Mouse (Mus musculus): ENCODE results near the gene Calm5. TPM values are rescaled to one million over a fixed set of nuclear protein-coding genes. Genes with fewer than 3 reads are reported as not detected.
"Not testable (repeated sequence)": the region's sequence is repeated elsewhere in the genome, so short reads cannot be mapped to it uniquely, and the experiment has no call there.

The Calm5 gene
- polyA plus RNA-seq (2017; shearing (Covaris generic)): not detected

DNA sequence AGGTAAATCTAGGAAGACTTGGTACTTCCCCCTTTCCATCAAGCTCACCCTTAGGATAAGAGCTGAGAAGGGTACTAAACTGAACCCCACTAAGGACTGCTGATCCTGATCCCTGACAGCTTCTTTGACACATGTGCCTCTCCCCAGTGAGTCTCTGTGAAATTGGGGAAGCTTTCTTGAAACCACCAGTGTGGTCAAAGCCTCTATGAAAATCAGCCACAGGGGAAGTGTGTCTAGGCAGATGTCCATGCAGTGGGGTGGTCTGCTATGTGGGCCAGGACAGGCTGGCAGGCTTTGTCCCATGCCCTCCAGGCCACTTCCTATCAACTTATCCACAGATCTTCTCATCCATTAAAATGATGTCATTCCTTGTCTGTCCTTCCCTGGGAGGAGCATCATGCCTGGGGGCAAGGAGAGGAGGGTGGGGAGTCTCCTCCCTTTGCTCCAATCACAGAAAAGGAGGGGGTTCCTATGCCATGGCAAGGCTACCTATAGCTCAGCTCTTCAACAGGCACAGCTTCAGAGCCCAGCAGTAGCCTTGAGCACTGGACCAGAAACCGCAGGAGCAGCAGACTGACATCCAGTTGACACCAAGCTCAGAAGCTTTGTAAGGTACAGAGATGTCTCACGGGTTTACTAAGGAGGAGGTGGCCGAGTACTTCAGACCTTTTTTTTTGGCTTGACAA, at the start of gene Calm5:
Calm5 (plus strand) TSS at position 526 of the 686 bp plus-strand sequence.
- ATAC-seq: not testable (repeated sequence)

DNA sequence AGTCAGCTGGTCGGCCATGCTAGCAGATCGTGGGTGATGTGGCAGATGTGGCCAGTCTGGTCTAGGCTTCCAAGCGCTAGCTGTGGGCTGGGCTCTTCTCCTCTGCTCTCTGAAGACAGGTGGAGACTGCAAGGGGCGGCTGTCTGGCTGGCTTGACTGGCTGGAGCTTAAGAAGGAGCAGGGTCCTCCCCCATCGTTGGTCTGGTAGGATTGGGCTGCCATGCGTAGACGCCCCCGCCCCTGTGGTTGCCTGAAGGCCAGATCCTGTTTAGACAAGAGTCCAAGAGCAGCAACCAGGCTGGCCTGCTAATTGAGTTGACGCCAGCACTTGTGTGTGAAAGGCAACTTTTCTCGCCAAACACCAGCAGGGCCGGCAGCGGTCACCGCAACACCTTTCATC, 49.8 kb upstream of the Calm5 start, which contains the start of gene Calml3:
Calml3 (minus strand) TSS at position 131 of the 400 bp plus-strand sequence.
- ATAC-seq: no peak

DNA sequence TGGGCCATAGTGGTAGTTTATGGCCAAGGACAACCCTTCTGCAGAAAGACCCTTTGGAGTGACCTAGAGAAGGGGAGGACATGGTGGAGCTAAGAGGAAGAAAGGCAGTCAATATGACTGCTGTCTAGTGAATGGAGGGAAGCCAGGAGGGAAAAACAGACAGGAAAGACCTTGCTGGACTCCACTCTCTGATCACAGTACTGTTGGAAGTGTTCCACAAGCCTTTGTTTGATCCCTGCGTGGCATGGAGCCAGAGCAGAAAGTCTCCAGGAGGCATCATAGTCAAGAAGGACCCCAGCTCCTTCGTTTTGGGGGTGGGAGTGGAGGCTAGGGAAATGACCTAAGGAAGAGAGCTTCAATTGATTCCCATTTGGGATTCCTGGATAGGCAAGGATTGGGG, 48.8 kb upstream of the Calm5 start:
- ATAC-seq: no peak

DNA sequence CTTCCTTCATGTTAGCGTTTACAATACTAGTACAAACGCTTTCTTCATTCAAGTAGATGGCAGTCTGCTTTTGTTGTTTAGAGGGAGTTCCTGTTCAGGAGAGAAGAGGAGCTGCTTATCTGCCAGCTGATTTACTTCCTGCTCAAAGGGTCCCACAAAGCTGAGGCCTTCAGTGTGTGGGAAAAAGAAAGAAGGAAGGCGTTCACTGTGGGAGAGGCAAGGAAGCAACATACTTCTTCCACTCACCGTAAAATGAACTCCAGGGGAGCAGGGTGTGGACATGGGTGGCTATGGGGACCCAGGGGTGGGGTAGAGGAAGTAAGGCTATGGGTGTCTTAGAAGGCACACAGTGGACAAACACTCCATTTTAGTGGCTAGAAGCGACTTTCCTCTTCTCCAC, 48.3 kb upstream of the Calm5 start:
- no peak for ATAC-seq

DNA sequence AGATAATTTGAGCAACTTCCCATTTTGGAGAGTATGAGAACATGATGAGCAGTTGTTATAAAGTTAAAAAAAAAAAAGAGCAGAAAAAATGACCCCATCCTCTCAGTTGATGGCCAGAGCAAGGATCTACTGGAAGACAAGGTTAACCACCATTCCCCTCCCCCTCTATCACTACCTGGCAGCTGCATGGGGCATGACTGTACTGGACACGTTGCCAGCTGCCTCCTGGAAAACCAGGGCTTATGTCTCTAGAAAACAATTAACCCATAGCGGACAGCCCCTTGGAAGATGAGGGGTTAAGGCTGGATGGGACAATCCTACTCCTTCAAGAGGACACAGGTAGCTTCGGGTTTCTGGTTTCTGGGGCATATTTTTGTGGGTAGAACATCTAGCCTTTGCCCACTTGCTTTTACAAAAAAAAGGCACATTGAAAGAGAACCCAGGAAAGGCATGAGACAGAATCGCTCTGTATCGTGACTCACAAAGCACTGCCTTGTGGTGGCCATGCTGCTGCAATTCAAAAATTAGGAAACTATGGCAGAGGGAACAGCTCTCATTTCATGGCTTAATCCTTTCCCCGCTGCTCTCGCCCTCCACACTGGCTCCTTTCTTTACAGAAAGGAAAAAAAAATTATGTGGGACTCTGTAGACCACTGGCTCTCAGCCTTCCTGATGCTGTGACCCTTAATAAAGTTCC, 46.7 kb upstream of the Calm5 start:
- no peak for ATAC-seq

DNA sequence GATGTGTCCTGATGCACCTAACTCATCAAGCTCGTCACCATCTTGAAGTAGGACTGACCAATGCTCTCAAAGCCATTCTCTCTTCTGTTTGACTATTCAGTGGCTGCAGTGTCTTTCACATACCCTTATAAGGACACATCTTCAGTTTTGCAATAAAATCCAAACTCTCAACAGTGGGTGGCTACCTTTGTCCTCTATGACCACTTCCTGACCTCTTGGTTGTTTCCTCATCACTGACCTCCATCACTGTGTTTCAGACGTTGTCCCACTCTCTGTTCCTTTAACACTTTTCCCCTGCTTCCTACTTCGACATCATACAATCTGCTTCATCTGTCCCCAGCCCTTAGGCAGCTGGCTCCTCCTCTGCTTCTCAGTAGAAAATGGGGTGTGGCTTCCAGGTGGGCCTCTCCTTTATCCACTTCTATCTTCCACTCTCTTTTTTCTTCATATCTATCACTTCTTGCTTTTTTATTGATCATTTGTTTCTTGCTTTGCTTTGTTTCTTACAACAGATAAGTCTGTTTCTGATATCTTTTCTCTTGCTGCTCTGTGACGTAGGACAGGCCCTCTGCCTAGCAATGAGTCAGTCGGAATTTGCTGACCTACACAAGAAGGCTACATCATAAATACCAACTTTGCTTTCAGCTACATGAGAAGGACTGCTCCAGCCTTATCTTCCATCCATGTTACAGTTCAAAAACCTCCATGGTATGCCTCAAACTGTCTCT, 35.8 kb upstream of the Calm5 start:
- no peak for ATAC-seq

DNA sequence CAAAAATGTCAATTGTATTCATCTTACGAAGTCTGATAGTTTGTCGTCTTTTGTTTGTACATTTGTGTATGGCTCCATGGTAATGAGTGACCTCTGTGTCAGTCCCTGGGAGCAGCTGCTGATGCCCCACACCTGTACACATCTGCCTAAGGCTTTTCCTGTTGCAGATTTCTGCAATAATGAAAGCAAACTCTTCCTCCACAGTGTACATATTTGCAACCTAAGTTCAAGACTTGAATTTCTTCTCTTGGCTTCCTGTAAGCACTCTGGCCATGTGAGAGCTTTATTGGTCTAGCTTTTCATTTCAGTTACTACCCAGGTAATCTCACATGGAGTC, 35.3 kb upstream of the Calm5 start:
- ATAC-seq: no peak

DNA sequence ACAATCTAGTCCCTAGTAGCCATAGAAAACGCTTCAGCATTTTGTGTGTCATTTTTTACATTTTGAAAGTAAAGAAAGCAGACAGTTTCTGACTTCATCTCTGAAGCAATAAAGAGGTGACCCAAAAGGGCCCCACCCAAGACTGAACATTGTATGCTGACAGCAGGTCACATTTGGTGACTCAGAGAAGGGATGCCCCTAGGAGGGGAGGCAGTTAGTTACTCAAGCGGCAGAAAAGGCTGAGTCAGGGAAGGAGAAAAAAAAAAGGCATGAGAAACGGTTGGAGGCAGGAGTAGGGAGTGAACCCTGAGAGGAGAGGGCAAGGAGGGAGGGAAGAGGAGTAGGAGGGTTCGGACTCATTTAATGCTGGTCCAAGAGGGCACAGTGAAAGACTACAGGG, 31.9 kb upstream of the Calm5 start:
- no peak for ATAC-seq

DNA sequence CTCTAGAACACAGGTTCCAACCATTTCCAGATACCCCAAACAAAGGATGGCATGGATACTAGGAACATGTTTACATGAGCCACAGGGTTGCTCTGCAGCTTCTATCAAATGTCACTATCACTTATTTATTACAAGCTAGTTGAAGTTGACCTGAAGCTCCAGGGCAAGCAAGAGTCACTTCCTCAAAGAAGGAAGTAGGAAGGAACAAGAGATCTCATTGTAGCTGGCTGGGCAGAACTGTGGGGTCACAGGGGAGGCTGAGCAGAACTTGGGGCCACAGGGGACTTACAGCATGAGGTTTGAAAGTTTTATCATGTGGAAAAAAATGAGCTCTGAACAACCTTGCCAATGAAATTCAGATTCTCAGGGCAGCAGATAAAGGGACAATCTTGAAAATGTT, 28.2 kb upstream of the Calm5 start:
- ATAC-seq: no peak

DNA sequence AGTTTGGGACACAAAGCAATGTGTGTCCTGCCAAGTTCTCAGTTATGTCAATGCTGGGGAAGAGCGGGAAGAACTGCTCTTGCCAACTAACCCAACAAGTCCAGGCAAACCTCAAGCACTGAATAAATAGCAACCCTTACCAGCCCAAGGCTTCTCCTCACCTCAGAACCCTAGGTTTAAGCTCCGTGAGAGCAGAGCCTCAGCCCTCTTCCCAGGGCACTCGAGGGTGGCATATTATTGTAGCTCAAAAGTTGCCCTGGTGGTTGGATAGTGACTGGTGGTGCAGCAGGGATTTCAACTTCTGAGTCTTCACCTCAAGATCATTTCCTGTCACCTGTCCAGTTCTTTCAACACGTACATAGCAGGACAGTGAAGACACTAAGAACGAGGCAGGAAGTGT, 22.4 kb upstream of the Calm5 start:
- ATAC-seq: no peak

DNA sequence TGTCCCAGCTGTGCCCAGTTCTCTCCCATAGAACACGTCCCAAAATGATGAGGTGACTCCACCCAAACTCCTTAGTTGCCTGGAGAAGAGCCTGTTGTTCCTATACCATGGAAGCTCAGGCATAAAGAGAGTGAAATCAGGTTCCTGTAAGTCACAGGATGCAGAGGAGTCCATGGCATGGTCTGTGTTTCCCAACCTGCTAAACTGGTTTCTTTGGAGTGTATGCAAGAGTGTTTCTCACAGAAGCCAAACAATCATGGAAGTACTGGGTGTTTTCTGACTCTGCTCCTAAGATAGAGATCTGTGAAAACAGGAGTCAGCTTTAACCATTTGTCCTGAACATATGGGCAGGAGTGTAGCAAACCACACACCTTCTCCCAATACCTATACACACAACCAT, 22.0 kb upstream of the Calm5 start:
- no peak for ATAC-seq

DNA sequence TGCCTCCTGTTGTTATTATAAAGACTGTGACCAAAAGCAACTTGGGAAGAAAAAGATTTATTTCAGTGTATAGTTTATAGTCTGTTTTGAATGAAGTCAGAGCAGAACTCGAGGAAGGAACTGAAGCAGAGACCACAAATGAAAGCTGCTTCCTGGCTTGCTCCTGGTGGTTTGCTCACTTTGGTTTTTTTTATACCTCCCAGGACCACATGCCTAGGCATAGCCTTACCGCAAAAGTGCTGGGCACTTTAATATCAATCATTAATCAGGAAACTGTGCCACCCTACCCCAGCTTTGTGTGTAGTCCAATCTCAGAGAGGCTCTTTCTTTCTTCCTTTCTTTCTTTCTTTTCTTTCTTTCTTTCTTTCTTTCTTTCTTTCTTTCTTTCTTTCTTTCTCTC, 21.5 kb upstream of the Calm5 start:
- no peak for ATAC-seq

DNA sequence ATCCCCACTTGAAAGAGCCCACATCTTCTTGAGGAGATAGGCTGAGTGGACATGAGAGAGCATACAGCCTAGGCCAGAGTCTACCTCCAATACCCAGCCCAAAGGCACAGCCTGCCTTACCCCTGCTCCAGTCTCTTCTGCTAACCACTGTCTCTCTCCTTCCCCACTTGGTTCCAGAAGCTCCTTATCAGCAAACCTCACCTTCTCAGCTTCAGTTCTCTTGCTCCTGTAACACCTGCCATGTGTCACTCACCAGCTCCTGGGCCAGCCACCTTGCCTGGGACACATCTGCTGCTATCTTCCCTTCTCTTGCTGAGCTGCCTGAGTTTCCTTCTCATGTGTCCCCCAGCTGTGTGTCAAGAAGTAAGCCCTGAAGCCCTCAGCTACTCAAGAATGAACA, 20.3 kb upstream of the Calm5 start:
- not testable (repeated sequence) for ATAC-seq

DNA sequence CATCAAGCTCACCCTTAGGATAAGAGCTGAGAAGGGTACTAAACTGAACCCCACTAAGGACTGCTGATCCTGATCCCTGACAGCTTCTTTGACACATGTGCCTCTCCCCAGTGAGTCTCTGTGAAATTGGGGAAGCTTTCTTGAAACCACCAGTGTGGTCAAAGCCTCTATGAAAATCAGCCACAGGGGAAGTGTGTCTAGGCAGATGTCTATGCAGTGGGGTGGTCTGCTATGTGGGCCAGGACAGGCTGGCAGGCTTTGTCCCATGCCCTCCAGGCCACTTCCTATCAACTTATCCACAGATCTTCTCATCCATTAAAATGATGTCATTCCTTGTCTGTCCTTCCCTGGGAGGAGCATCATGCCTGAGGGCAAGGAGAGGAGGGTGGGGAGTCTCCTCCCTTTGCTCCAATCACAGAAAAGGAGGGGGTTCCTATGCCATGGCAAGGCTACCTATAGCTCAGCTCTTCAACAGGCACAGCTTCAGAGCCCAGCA, 16.6 kb upstream of the Calm5 start, which contains the start of gene Calm4:
Calm4 (plus strand) TSS at position 446 of the 496 bp plus-strand sequence.
- ATAC-seq: not testable (repeated sequence)

DNA sequence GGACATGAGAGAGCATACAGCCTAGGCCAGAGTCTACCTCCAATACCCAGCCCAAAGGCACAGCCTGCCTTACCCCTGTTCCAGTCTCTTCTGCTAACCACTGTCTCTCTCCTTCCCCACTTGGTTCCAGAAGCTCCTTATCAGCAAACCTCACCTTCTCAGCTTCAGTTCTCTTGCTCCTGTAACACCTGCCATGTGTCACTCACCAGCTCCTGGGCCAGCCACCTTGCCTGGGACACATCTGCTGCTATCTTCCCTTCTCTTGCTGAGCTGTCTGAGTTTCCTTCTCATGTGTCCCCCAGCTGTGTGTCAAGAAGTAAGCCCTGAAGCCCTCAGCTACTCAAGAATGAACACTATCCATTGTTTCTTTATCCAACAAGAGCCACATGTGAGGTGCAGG, 13.3 kb upstream of the Calm5 start:
- not testable (repeated sequence) for ATAC-seq

DNA sequence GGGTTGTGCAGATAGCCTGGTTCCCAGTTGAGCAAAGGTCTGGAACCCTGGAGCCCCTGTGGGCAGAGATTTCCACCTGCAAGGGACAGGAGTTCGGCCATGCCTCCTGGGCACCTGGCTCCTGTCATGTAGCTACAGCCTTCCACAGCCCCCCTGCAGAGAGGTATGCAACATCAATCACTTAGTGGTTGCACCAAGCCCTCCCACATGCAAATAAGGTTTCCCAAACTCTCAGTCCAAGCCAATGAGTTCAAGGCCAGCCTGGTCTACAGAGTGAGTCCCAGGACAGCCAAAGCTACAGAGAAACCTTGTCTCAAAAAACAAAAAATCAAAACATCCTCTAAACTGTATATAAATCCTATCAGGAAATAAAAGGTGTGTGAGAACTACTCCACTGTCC, 3.6 kb upstream of the Calm5 start:
- no peak for ATAC-seq

DNA sequence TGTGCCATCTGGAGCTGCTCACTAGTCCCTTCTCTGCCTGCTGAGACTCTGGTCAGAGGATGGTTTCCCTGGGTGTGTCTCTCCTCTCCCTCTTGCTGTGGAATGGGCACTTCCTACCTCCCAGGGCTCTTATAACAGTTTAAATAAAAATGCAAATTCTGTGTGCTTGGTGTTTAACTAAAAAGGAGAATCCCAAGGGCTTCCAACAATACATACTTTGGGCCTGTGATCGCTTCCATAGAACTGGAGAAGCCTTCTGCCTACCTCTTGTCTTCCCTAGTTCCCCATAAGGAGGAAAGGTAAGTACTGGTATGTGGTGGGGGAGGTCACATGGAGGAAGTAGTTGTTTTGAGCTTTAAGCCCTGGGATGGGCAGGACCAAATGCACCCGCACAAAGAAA, 883 bp downstream of the Calm5 start:
- no peak for ATAC-seq

DNA sequence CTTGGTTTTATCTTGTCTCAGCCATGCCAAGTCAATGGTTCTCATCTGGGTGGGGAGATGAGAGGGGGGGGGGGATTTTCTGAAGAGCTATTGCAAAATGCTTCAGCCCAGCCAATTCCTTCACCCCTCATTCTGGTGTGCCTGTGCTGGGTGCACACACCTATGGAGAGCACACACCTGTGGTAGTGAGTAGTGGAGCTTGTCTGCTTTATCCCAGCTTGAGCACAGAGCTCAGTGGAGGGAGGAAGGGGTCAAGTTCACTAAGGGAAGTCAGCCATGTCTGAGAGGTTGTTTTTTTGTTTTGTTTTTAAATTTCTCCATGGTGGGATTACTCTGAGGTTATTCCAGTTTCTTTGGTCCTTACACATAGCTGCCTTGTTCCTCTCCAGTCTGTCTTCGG, 2.3 kb downstream of the Calm5 start:
- no peak for ATAC-seq

DNA sequence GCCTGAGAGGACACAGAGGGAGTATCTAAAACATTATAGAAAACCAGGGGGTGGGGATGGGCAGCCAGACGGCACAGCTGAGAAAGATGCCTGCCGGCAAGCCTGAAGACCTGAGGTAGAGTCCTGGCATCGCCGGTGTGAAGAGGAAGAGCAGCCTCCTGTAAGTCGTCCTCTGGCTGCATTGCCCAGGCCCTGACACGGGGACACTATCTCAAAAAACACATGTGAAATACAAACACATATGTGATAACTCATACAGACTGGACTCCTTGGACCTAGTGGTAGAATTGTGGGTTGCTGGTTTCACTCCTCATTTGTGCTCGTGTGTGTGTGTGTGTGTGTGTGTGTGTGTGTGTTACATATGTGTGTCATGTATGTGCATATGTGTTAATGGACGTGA, 7.3 kb downstream of the Calm5 start:
- no peak for ATAC-seq

DNA sequence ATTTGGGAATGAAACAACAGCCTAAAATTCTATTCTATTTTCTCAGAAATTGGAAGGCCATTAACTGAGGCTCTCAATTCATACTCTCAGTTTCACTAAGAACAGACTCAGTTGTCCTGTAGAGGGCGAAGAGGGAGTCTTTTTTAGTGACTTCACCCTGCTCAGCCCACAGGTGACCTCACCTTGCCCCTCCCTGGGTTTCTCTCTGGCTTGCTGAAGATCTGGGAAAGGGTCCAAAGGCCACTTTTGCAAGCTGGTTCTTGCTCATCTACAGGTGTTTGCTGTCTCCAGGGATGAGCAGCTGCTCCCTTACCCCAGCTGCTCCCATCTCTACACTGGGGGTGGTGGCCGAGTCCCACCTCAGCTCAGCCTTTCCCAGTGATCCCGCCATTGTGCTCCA, 8.4 kb downstream of the Calm5 start:
- no peak for ATAC-seq

DNA sequence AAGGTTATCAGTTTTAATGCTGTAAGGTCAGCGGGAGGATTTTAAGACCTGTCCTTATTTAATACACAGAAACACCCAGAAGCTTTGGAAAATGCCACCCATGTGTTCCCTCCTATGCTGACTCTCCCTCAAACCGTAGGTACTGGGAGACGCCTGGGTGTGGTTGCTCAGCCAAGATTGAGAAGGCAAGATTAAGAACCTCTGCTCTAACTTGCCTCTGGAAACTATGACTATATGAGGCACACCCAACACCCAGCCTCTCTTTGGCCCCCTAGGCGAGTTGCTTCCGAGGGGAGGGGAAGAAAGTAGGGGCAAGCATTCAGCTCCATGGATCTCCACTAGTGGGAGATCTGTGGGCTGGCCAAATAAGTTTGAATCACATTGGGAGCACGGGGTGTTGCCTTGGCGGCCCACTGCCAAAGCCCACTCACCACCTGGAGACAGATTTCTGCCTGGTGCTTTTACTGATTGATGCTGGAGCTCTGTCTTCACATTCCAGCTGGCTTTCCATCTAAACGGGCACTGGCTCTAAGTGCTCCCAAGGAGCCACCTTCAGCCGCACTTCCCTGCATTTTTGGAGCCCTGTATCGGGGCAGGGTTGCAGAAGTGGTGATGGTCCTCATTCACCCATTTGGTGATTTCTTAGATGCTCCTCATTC, 9.1 kb downstream of the Calm5 start:
- ATAC-seq: no peak

DNA sequence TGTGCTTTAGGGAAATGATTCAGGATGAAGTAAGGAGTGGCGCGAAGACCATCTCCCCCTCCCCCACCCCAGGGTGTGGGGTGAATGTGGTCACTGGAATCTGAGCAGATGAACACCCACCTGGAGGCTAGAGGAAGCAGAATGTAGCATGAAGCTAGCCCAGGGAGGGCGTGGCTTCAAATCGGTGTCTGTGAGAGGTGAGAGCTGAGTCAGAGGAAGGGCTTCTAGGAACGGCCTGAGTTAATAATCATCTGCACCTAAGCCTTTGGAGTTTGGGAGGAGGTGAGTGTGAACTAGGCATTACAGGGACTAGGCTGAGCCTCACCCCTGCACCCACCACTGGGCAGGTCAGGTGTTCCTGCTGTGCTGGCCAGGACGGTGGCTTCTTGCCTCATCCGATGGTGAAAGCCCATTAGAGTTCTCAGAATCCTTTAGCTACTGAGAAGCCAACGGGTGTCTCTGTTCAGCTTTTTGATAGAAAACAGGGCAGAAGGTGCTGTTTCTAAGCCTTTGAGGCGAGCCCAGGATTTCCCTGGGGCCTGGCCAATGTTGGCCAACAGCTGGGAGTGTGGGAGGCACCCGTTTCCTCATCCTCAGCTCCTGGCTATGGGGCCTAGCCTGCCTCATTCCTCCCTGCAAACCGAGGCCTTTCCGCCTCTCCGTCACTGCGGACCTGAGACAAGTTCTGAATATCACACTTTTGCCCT, 11.8 kb downstream of the Calm5 start:
- ATAC-seq: no peak
